Mouse (Mus musculus) heart, embryonic 15.5 days (tissue): Measurements from ENCODE around the gene Bcl2l1. TPM values are rescaled to one million over a fixed set of nuclear protein-coding genes. Genes with fewer than 3 reads are reported as not detected.

Experiments
- ATAC-seq: fragments of 200-750 bp; cut with Nextera tagmentation; replicated peaks from 2 replicates; pipeline ENCODE4 v1.8.0; 2017; ENCODE audit warnings: low read depth, moderate TSS enrichment; ENCODE audit not compliant: insufficient number of reproducible peaks, insufficient read depth, low FRiP score
- H3K27ac ChIP-seq: fragments of 300-500 bp; sonication (generic); 2 replicates; pipeline ENCODE4 v1.5.1; 2015; ENCODE audit warnings: mild to moderate bottlenecking, inconsistent platforms
- H3K27me3 ChIP-seq: fragments of 300-500 bp; sonication (generic); 2 replicates; pipeline ENCODE4 v1.6.1; 2015; ENCODE audit warnings: inconsistent platforms
- H3K36me3 ChIP-seq: fragments of 300-500 bp; sonication (generic); 2 replicates; pipeline ENCODE4 v1.6.1; 2015; ENCODE audit warnings: mild to moderate bottlenecking, inconsistent platforms
- H3K4me1 ChIP-seq: fragments of 300-500 bp; sonication (generic); replicated peaks from 2 replicates; pipeline ENCODE4 v1.6.1; 2015; ENCODE audit warnings: inconsistent platforms
- H3K4me2 ChIP-seq: fragments of 300-500 bp; sonication (generic); 2 replicates; pipeline ENCODE4 v1.6.1; 2015; ENCODE audit warnings: inconsistent platforms, mild to moderate bottlenecking, moderate library complexity
- H3K4me3 ChIP-seq: fragments of 300-500 bp; sonication (generic); 2 replicates; pipeline ENCODE4 v1.5.1; 2015; ENCODE audit warnings: mild to moderate bottlenecking, inconsistent platforms
- H3K9ac ChIP-seq: fragments of 300-500 bp; sonication (generic); 2 replicates; pipeline ENCODE4 v1.6.1; 2015; ENCODE audit warnings: mild to moderate bottlenecking, inconsistent platforms
- H3K9me3 ChIP-seq: fragments of 300-500 bp; sonication (generic); replicated peaks from 2 replicates; pipeline ENCODE4 v1.6.1; 2016; ENCODE audit warnings: inconsistent platforms
- WGBS: fragments of 180-500 bp; shearing (Covaris S2); methylation state at CpG from one replicate; pipeline ENCODE4 v1.1.7; 2015; ENCODE audit warnings: mixed read lengths; 5-methylcytosine and 5-hydroxymethylcytosine counted together
- polyA plus RNA-seq: library from polyadenylated mRNA; unstranded; fragments of >200 nt; fragmentation: Nextera tagmentation; extraction: Ambion mirVana; gene quantifications from 2 replicates; pipeline ENCODE4 v1.2.1, GENCODE M21; 2015

Gene Bcl2l1
- 69.5 and 80.7 TPM in 2 replicates for polyA plus RNA-seq

GRCm38 (mm10) chr2:152831019-152831878 lies at the start of gene Bcl2l1:
TSS of gene Bcl2l1 (minus strand) at chr2:152831728.
- Histone ChIP-seq H3K9ac (peak within 1 kb of the TSS; percentile 91), H3K27ac (peak within 1 kb of the TSS; percentile 99), H3K27me3 (no peaks in the 10 kb centered on the region), H3K4me2 (peak within 1 kb of the TSS; percentile 77), H3K9me3 (no peaks in the 10 kb centered on the region), H3K4me3 (peak within 1 kb of the TSS; percentile 90), H3K4me1 (peaks cover 37% of the 10 kb centered on the region), H3K36me3 (peaks cover 4% of the 10 kb centered on the region; the same call in 1 of the 2 replicates)
- peak; percentile 92 for ATAC-seq
- under 1% methylated on average over 74 of the region's 74 CpGs for WGBS

DNA sequence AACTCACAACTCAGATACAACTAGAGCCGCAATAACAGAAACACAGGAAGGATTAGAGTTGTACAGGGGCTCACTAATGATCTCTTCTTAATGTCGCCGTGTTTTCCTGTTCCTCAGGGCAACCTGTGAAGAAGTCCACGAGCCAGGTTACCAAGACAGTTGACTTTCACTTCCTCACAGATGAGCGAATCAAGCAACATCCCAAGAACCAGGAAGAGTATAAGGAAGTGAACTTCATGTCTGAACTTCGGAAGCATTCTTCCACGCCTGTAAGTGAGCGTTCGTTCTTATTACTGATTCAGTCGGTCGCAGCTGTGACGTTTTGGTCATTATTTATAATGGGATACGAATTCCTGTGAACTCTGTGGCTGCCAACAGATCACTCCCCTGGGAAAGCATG lies 49.4 kb upstream of the Bcl2l1 start:
- WGBS: 91% methylated on average over 13 of the region's 13 CpGs
- ATAC-seq: no peak
- H3K4me1 ChIP-seq: no peaks in the 10 kb centered on the region
- no peak overlapping the region for H3K9ac ChIP-seq
- peaks cover 83% of the 10 kb centered on the region for H3K36me3 ChIP-seq
- no peaks in the 10 kb centered on the region for H3K9me3 ChIP-seq
- H3K4me2 ChIP-seq: no peak overlapping the region
- H3K4me3 ChIP-seq: no peak overlapping the region
- no peaks in the 10 kb centered on the region for H3K27me3 ChIP-seq
- H3K27ac ChIP-seq: no peak overlapping the region

DNA sequence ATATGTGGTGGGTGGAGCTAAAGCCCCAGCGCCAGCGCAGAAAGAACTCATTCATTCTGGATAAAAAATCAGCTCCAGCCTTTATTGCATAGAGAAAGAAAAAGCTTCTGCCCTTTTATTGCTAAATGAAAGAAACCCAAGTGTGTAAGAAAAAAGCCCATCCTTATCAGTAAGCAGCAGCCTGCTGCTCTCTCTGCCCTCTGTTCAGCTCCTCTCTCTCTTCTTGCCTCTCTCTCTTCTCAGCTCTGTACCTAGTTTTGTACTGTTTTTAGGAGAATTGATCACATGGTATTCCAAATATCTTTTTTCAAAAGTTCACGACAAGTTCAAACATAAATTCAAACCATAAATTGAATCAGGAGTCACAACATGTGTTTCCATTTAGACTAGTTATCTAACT lies 46.7 kb upstream of the Bcl2l1 start:
- Histone ChIP-seq H3K9ac (no peak overlapping the region), H3K27ac (no peak overlapping the region), H3K27me3 (no peaks in the 10 kb centered on the region), H3K9me3 (no peaks in the 10 kb centered on the region), H3K4me3 (no peak overlapping the region), H3K4me1 (no peaks in the 10 kb centered on the region), H3K4me2 (no peak overlapping the region), H3K36me3 (peaks cover 81% of the 10 kb centered on the region)
- ATAC-seq: no peak
- WGBS: 93% methylated on average over 3 of the region's 3 CpGs

DNA sequence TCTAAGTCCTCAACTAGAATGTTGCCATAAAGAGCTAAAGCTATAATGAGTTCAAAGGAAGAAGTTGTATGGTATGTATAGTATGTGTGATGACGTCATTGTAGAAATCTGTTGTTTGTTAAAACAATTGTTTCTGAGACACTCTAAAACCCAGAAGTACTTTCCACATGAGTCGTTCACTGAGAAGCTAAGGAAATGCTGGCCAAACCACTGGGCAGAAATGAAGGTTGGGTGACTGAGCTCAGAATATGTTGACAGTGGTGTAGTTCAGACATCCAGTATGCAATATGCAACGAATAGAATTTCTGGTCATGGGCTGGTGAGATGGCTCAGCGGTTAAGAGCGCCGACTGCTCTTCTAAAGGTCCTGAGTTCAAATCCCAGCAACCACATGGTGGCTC lies 31.8 kb upstream of the Bcl2l1 start:
- no peak for ATAC-seq
- WGBS: 93% methylated on average over 6 of the region's 6 CpGs
- H3K27ac ChIP-seq: no peak overlapping the region
- H3K9ac ChIP-seq: no peak overlapping the region
- no peaks in the 10 kb centered on the region for H3K27me3 ChIP-seq
- H3K36me3 ChIP-seq: peaks cover 34% of the 10 kb centered on the region
- H3K4me2 ChIP-seq: no peak overlapping the region
- H3K4me3 ChIP-seq: no peak overlapping the region
- H3K9me3 ChIP-seq: no peaks in the 10 kb centered on the region
- H3K4me1 ChIP-seq: no peaks in the 10 kb centered on the region

DNA sequence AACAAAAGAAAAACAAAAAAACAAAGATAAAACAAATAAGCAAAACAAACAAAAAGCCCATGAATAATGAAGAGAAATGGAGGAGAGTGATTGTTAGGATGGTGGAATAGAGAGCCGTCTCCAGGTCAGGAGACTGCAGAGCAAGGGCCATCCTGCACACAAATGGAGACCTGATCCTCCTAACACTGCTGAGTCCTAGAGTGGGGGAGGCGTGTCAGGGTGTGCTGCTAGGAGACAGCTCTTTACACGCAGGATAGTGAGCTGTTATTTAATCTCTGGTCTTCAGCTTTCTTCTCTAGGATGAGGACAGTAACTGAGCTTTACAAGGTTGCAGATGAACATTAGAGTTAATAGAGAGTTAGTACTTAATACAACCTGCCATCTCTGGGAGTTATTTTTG lies 31.1 kb upstream of the Bcl2l1 start:
- Histone ChIP-seq H3K4me3 (no peak overlapping the region), H3K4me2 (no peak overlapping the region), H3K36me3 (peaks cover 34% of the 10 kb centered on the region), H3K9me3 (no peaks in the 10 kb centered on the region), H3K27me3 (no peaks in the 10 kb centered on the region), H3K4me1 (no peaks in the 10 kb centered on the region), H3K27ac (no peak overlapping the region), H3K9ac (no peak overlapping the region)
- WGBS: 71% methylated on average over 3 of the region's 3 CpGs
- no peak for ATAC-seq

GRCm38 (mm10) chr2:152861891-152862290 lies 30.4 kb upstream of the Bcl2l1 start:
- Histone ChIP-seq H3K9me3 (no peaks in the 10 kb centered on the region), H3K4me1 (no peaks in the 10 kb centered on the region), H3K36me3 (peaks cover 28% of the 10 kb centered on the region), H3K9ac (no peak overlapping the region), H3K27ac (no peak overlapping the region), H3K27me3 (no peaks in the 10 kb centered on the region), H3K4me2 (no peak overlapping the region), H3K4me3 (no peak overlapping the region)
- ATAC-seq: no peak
- WGBS: 76% methylated on average over 1 of the region's 1 CpGs

GRCm38 (mm10) chr2:152859501-152859900 lies 28.0 kb upstream of the Bcl2l1 start:
- peaks cover 33% of the 10 kb centered on the region for H3K36me3 ChIP-seq

DNA sequence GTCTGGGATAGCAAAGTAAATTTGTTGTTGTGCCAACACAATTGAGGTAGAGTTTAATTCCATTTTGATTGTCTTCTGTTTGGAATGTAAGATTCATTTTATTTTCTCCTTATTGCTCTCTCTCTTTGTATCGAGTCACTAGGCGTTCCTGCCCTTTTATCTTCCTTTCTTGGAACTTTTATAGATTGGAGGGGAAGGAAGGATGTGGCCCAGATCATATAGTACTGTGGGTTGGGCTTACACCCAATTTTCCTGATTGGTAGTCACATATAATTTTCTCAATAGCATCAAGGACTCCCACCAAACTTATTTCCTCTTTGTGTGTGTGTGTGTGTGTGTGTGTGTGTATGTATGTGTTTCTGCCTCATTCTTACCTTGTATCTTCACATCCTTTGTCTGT lies 16.9 kb upstream of the Bcl2l1 start:
- ATAC-seq: no peak
- peak overlapping the region; percentile 97 for H3K4me3 ChIP-seq
- peak overlapping the region; percentile 82 for H3K27ac ChIP-seq
- H3K4me1 ChIP-seq: peaks cover 18% of the 10 kb centered on the region
- peak overlapping the region; percentile 78 for H3K4me2 ChIP-seq
- peaks cover 5% of the 10 kb centered on the region; the same call in 1 of the 2 replicates for H3K36me3 ChIP-seq
- H3K27me3 ChIP-seq: no peaks in the 10 kb centered on the region
- H3K9me3 ChIP-seq: no peaks in the 10 kb centered on the region
- WGBS: 6% methylated on average over 2 of the region's 2 CpGs
- H3K9ac ChIP-seq: peak overlapping the region; percentile 77

More at GRCm38 (mm10) chr2:152859501-152859900, 28.0 kb upstream of the Bcl2l1 start:
- WGBS: 65% methylated on average over 3 of the region's 3 CpGs
- H3K9me3 ChIP-seq: no peaks in the 10 kb centered on the region
- ATAC-seq: no peak
- no peak overlapping the region for H3K9ac ChIP-seq
- H3K4me2 ChIP-seq: no peak overlapping the region
- no peaks in the 10 kb centered on the region for H3K27me3 ChIP-seq
- H3K4me3 ChIP-seq: no peak overlapping the region
- H3K27ac ChIP-seq: no peak overlapping the region
- no peaks in the 10 kb centered on the region for H3K4me1 ChIP-seq

GRCm38 (mm10) chr2:152847815-152848302 lies 16.3 kb upstream of the Bcl2l1 start, which contains the start of gene Tpx2:
TSS of gene Tpx2 (plus strand) at chr2:152847964.
- H3K27ac ChIP-seq: peak within 1 kb of the TSS; percentile 82
- peak within 1 kb of the TSS; percentile 97 for H3K4me3 ChIP-seq
- no peaks in the 10 kb centered on the region for H3K9me3 ChIP-seq
- H3K9ac ChIP-seq: peak within 1 kb of the TSS; percentile 77
- no peaks in the 10 kb centered on the region for H3K27me3 ChIP-seq
- WGBS: under 1% methylated on average over 34 of the region's 34 CpGs
- peaks cover 18% of the 10 kb centered on the region for H3K4me1 ChIP-seq
- peak within 1 kb of the TSS; percentile 78 for H3K4me2 ChIP-seq
- peak; percentile 96 for ATAC-seq
- H3K36me3 ChIP-seq: peaks cover 3% of the 10 kb centered on the region; the same call in 1 of the 2 replicates

DNA sequence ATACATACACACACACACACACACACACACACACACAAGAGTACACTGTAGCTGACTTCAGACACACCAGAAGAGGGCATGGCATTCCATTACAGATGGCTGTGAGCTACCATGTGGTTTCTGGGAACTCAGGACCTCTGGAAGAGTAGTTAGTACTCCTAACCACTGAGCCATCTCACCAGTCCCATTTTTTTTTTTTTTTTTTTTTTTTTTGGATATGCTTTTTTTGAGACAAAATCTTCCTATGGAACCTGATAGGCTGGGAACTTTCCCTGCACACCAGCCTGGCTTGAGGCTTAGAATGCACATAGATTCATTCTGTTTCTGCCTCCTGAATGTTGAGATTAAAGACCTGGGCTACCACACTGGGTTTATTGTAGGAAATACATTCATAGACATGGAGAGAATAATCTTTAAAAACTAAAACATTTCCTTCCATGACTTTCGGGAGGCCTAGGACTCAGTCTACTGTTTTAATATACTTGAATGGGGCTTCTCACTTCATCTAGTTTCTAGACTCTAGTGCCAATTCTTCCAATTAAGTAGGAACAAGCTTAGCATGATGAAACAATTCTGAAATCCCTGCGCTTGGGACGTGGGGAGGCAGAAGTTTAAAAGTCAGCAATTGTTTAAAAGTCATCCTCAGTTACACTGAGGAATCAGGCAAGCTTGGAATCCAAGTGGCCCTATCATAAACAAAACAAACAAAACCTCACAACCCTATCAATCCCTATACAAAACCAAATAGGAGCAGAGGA lies 15.7 kb upstream of the Bcl2l1 start:
- no peaks in the 10 kb centered on the region for H3K9me3 ChIP-seq
- no peak overlapping the region for H3K9ac ChIP-seq
- H3K4me3 ChIP-seq: peak overlapping the region; percentile 97
- 15% methylated on average over 3 of the region's 3 CpGs for WGBS
- H3K4me2 ChIP-seq: peak overlapping the region; percentile 62
- H3K27ac ChIP-seq: no peak overlapping the region
- H3K36me3 ChIP-seq: no peaks in the 10 kb centered on the region
- ATAC-seq: no peak
- H3K4me1 ChIP-seq: peaks cover 18% of the 10 kb centered on the region
- no peaks in the 10 kb centered on the region for H3K27me3 ChIP-seq

- H3K27me3 ChIP-seq: no peaks in the 10 kb centered on the region
- 73% methylated on average over 3 of the region's 3 CpGs for WGBS
- H3K4me3 ChIP-seq: no peak overlapping the region
- no peaks in the 10 kb centered on the region for H3K36me3 ChIP-seq
- no peak overlapping the region for H3K4me2 ChIP-seq
- no peaks in the 10 kb centered on the region for H3K4me1 ChIP-seq
- no peak overlapping the region for H3K27ac ChIP-seq
- ATAC-seq: no peak
- H3K9ac ChIP-seq: no peak overlapping the region
- H3K9me3 ChIP-seq: no peaks in the 10 kb centered on the region
These were observed 11.2 kb upstream of the Bcl2l1 start for GRCm38 (mm10) chr2:152842741-152843140.
